Mouse (Mus musculus) regulatory T cell (primary cell): Measurements from ENCODE around the gene Zfp867.

Experiments used
- in situ Hi-C: fragments of 300-600 bp; cut with MboI, MseI; formaldehyde crosslinking; loops from one replicate; pipeline ENCODE4 v1.15.1; 2025; ENCODE audit warnings: high pct_unique_total_duplicates

Zfp867 gene

DNA sequence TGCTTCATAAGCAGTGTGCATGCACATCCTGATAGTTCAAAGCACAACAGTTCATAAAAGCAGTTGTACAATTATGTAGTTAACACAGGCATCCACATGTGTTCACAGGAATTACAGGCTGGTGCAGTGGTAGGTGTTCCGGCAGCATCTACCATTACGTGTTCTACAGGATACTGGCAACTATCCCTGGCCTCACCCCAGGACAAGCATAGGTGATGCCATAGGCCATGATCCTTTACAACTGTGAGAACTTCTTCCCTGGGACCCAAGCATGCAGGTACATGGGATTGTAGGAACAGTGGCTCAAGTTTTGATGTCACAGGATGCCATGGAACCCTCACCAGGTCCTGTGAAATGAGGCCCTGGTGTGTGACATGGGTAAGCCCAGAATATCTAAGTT is 11.8 kb downstream of the Zfp867 start:
- in situ Hi-C loops: no loop called here

DNA sequence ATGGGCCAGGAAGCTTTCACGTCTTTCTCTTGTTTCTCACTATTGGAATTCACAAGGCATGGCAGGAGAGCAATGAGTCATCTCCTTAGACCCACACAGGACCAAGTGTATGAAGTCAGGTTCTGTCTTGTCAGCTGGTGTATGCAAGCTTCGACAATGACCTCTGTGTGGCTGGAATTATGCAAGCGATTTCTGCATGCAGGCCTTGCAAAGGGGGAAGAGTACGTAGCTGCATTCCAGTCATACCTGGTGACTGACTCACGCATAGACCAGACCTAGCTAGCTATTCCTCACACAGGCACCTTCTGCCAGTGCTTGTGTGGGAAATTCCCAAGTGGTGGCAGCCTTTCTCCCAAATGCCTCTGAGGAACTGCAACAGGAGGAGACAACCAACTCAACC is 13.3 kb downstream of the Zfp867 start:
- in situ Hi-C loops: no loop called here

DNA sequence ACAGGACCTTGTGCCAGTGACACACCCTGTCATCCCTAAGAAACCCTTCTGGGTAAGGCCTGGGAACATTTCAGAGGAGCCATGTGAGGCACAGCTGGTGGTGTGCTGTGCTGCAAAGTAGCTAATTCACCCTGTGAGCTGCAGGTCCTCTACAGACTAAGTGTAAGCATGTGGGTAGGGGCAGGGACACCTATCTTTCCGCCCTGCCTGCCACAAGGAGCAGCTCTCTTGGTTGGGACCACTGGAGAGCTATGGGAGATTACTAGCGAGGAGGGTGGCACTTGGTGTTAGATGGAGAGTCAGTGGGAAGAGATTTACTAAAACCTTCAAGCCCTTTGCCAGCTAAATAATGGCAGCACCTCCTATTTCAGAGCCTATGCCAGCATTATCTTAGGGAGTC is 15.4 kb downstream of the Zfp867 start:
- in situ Hi-C loops: no loop called here

DNA sequence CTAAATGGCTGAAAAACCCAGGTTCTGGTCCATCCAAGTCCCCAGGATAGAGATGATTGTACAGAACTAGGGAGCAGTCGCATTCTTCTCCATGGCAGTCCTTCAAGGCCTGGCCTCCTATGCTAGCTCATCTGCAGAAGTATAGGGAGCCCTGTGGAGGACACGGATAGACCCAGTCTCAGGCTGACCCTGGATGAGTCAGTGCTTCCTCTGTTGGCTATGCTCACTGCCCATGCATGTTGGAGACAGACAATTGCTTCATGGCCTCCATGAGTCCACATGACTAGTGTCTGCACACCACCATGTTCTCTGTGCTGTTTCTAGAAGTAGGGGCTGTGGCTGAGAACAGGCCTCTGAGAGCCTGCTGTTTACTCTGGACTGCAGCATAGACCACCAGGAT is 15.9 kb downstream of the Zfp867 start:
- in situ Hi-C loops: no loop called here

DNA sequence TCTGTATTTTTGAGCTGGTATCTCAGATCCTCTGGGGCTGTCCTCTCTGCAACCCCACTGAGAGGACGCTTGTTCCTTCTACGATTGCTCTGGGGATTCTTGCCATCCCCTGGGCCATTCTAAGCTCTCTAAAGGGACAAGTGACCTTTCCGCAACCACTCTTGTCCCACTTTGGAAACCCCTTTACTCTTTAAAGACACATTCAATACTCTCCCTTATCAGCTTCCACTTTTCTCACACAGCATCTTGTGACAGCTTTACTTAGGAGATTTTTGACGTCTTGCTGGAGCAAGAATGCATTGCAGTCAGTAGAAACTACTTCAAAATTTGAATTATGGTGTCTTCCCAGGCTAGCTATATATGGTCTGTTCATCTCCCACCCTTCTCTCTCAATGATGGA is 21.2 kb downstream of the Zfp867 start, which contains the start of gene Snap47:
Gene Snap47 (minus strand): TSS at position 101 of the 400 bp plus-strand sequence.
- in situ Hi-C loops: no loop called here

DNA sequence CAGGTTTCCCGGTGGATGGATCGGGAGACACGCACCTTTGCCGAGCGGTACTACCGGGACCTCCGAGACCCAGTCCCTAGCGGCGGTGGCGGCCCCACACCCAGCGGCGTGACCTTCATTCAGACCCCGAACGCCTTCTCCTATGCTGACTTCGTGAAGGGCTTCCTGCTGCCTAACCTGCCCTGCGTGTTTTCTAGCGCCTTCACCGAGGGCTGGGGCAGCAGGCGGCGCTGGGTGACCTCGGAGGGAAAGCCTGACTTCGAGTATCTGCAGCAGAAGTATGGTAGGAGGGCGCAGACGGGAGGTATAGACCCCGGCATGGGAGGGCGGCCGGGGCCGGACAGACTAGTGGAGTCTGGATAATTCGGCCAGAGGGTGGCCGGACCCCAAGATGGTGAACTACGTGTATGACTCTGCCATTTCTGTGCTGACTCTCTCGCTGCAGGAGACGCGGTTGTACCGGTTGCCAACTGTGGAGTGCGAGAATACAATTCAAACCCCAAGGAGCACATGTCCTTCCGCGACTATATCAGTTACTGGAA is 22.0 kb downstream of the Zfp867 start:
- in situ Hi-C loops: no loop called here

DNA sequence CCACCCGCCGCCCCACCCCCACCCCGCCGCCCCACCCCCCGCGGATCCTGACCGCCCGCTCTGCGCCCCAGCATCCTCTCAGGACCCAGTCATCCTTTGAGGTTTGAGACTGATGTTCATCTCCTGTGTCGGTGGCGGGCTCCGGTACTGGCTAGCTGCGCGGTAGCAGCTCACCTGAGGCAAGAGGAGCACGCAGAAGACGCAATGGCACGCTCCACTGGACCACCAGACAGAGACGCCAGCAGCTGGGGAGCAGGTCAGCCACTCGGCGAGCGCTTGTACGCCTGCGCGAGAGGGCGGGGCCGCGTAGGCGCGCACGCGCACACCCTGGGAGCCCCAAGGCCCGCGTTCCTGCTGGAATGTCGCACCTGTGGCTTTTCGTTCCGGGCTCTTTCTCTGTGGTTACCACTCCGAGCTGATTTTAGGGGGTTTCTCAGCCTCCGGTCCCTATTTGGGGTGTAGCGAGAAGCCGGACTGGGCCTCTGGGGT is 22.5 kb downstream of the Zfp867 start, which contains the start of gene Jmjd4:
Gene Jmjd4 (plus strand): TSS at position 305 of the 489 bp plus-strand sequence.
- in situ Hi-C loops: no loop called here

DNA sequence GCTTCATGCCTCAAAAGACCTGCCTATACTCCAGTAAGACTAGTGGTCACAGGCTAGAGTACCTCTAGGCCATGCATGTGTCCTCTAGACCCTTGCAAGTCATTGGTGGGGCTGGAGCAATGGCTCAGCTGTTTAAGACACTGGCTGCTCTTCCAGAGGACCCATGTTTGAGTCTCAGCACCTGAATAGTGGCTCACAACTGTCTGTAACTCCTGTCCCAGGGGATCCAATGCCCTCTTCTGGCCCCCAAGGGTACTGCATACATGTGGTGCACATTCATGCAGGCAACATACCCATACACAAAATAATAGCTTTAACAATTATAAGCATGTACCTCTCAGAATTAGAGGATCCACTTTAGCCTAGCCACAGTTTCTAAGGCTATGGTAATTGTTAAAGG is 29.2 kb downstream of the Zfp867 start:
- in situ Hi-C loops: no loop called here

DNA sequence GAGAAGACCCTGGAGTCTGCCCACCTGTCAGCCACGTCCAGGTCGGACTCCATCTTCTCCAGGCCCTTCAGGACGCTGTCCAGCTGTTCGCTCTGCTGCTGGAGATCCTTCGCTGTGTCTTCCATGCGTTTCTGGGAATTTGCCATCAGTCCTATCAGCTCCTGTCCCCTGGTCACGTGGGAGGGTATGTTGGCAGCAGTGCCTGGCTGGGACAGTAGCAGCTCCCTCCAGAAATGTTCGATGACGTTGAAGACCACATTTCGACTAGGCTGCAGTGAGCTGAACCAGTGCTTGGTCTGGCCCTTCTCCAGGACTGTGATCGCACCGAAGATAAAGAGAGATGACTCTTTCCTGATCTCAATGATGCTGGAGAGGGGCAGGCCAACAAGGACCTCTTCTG is 34.3 kb downstream of the Zfp867 start:
- in situ Hi-C loops: no loop called here

DNA sequence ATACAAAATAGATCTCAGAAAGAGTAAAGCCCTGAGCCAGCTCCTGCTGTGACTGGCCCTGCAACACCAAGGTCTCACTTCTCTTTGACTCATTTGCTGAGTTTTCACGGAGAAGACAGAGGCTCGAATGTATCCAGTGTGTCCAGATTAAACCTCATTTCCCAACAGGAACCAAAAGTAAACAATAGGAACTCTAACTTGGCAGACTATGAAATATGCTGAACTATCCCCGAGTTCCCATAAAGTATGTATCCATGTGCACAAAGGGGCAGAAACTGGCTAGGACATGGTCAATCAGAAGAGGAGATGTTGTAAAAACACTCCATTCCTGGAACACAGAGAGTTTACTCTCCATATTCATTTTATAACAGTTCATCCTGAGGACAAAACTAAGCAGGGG is 40.0 kb downstream of the Zfp867 start:
- in situ Hi-C loops: no loop called here

DNA sequence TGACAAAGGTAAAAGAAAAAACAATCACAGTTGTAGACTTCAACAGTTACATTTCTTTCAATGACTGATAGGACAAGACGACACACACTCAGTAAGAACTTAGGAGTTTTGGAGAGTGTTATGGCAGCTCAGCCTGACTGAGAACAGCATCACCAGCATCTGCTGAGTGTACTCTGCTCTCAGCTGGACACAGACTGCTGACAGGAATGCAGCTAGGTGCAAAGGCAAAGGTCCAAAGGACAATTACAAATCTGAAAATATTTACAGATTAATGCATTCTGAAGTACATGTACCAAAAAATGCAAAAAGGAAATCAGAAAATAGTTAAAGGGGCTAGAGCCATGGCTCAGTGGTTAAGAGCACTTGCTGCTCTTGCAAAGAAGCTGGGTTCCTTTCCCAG is 42.3 kb downstream of the Zfp867 start:
- in situ Hi-C loops: no loop called here

DNA sequence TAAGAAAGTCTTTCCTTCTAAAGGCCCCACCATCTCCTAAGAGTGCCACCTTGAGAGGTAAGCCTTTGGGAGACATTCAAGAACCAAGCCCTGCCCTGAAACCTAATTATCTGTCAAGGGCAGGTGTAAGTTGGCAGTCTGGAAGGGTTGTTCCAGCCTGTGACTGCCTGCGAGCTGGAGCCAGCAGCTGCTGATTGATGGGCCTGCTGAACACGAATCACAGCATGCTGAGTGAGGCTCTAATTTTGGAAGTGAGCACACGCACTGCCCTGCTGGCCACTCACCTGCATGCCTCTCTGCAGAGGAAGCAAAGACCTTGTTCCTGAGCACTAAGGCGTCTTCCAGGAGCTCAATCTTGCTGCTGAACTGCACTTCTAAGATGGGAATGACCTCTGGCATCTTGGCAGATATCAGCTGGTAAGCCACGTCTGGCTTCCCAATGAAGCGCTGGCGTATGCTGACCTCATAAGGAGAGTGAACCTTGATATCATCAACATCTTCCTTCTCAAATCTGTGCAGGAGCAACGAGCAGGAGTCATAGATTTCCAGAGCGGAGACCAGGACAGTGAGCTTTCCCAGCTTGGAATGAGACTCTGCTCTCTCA is 44.1 kb downstream of the Zfp867 start:
- in situ Hi-C loops: no loop called here

DNA sequence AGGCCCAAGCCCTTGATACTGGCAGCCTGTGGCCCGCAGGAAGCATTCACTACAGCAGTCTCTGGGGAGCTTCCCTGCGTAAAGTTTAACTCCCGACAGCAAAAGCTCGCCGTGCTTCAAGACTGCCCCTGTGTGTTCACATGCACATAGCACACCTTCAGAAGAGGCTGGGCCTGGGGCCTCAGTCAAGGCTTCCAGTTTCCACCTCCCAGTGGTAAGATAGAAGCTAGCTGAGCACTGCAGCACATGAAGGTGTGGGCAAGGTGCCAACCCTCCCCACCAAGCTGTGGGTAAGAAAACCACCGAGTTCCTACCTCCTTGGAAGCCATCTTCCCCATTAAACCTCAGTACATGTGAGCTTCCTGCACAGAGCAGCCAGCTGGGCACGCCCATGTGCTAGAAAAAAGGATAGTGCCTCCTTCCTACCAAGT is 46.6 kb downstream of the Zfp867 start:
- in situ Hi-C loops: no loop called here

DNA sequence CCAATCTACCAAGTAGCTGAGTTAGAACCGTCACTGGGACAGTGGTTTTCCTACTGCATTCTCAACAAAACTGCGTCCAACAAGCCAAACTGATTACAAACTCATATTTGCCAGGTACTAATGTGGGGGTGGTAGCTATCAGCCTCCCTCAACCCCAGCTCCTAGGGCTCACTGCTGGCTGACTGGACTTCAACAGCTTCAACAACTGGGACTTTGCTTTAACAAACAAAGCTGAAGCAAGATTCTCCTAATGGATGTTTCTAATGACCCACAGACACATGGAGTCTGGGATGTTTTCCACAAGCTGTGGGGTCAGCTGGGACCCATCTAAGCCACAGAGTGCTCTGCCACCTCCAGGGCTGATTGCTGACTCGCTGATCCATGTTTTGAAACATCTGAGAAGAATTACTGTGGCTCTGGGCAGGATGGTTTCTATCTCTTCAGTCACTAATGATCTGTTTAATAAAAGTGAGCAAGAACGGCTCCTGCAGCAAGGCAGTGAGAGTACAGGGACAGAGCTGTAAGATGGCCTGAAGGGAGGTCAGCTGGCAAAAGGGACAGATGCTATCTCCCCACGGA is 49.2 kb downstream of the Zfp867 start:
- in situ Hi-C loops: no loop called here

DNA sequence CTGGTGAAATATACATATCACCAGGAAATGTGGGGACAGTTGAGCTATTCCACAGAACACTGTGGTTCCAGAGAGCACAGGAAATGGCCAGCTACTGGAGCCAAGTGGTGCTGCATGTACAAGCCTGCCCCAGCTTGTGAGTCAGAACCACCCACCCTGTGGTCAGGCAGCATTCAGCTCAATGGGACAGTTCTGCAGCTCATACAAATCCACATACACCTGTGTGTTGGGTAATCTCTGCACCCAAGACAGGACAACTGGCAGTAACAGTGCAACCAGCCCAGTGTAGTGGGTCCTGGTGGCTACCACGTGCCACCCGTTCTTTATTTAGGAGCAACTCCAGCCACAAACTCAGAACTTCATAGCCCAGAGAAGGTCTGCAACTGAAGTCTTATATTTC is 50.3 kb downstream of the Zfp867 start:
- in situ Hi-C loops: no loop called here

DNA sequence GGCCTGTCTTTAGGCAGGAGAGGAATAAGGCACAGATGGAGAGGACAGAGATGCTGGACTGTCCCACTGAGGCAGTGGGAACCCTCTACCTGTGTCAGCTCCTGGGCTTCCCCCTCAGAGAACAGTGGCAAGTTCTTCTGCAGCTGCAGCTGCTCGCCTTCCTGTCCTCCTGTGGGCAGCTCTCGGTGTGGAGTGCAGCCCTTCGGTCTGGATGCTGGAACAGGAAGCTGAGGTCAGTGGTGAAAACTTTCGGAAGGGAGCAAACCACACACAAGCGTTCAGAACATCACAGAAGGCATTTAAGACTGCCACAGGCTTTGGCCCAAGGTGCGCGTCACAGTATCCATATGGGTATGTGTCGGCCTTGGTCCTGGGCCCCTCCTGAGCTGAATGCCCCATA is 50.8 kb downstream of the Zfp867 start:
- in situ Hi-C loops: no loop called here

DNA sequence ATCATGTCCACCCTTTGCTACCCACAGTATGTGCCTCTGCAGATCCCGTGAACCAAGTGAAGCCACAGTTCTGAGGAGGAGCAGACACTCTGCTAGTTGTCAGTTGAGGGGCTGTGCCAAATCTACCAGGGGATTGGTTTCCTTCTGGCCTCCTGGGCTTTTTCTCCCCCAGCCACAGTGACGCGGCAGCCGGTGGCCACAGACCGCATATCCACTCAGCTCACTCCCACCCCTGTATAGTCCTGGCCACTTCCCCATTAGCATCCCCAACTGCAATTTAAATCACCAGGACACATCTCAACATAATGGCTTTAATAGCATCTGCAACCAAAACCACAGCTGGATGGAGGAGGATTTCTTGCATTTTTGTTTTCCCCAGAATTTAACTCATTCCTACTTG is 53.6 kb downstream of the Zfp867 start:
- in situ Hi-C loops: no loop called here

DNA sequence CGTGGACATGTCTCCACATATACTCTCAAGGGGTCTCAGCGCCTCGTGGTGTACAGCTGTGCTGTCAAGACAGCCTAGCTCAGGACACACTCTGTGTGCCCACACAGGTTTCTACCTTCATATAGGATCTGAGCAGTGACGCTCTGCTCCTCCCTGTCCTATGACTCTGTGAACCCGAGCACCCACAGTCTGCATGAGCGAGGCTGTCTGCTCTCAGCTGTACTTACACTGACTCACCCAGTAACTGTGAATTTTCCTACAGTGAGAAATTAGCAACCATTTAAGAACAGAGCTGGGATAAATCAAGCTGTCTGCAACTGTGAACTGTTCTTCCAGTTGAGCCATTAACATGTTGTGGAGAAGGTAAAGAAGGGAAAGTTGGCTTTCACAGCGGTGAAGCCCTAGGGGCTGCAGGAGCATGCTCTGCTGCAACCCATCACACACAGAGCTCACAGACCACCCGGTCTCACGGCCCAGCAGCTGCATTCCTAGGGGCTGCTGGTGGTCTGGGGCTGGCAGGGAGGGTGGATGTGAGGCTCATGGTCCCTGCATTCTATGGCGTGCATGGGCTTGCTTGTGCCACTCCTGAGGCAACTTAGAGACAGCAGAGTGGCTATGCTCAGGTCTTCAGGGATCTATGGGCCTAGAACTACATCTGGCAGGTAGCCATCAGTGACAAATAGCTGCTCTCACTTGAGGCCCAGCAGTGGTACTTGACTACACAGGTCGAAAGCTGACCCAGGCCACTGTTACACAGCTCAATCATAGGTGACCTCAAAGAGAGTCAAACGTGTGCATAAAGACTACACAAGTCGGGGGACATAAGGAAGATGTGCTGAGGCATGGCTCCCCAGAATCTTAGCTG is 59.0 kb downstream of the Zfp867 start:
- in situ Hi-C loops: no loop called here

DNA sequence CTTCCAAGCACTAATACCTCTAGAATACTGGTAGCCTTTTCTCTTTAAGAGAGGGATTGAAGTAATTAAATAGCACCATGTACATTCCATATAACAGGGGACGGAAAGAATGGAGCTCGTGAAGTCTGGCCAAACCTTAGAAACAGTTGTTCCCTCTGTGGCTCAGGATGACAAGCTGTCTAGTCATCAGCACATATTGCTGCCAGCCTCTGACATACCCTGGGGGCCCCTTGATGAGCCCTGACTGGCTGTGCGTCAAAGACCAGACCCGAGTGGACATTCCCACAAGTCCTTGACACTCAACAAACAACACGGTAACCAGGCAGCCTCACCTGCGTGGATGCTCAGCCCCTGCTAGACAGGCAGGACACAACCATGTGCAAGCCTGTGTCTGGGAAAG is 60.2 kb downstream of the Zfp867 start:
- in situ Hi-C loops: no loop called here
